Mouse (Mus musculus) monocyte, adult 5-6 weeks (primary cell): ENCODE results near the gene Chl1. TPM values are rescaled to one million over a fixed set of nuclear protein-coding genes. Genes with fewer than 3 reads are reported as not detected.

ENCODE experiments used
- ATAC-seq: fragments of 153-309, 156-312 bp; replicated peaks from 2 replicates; pipeline ENCODE4 v1.8.0; 2017; ENCODE audit warnings: mild to moderate bottlenecking; ENCODE audit not compliant: low TSS enrichment, insufficient number of reproducible peaks, severe bottlenecking, poor library complexity, low FRiP score
- total RNA-seq: library from RNA; stranded (forward); fragments of 200-1000, 200-491, 200-594 nt; gene quantifications from 3 replicates; pipeline ENCODE4 v1.2.3, GENCODE M21; 2017

Gene Chl1
- total RNA-seq, 1 experiment from 2014 or later, result not detected

DNA sequence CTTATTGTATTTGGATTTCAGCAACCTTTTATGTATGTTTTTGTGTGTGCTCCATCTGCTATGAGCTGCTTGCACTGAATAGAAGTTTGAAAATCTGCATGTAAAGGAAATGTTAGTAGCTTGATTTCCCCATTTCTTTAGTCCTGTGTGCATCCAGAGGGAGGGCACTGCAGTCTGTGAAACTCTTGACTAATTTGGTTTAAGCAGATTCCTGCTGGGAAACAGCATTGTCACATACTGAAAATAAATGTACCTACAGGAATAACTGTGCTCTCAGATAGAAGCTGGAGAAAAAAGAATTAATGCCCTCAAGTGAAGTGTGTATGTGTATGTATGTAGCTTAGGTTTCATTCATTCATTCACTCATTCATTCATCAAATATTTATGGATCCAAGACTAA is 22.7 kb downstream of the Chl1 start:
- no peak for ATAC-seq

GRCm38 (mm10) chr6:103534027-103534426 is 23.6 kb downstream of the Chl1 start:
- ATAC-seq, result no peak

- ATAC-seq, result no peak
Measured at GRCm38 (mm10) chr6:103542576-103542975, 32.2 kb downstream of the Chl1 start.

DNA sequence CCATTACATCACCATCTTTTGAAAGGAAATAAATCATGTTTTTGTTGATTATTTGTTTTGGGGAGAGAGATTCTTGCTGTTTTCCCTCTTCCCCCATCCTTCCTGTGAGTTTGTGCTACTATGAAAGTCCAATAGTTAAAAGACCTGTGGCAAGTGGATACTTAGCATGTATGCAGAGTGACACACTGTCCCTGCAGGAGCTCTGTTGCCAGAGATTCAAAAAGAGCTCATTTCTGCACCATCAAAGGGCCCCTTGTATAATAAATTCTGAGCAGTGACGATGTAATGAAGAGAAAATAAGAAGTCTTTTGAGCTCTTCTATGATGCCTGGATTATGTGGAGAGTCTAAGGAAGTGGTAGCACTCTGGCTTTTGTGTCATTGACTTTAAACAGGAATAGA is 33.4 kb downstream of the Chl1 start:
- ATAC-seq, result no peak

DNA sequence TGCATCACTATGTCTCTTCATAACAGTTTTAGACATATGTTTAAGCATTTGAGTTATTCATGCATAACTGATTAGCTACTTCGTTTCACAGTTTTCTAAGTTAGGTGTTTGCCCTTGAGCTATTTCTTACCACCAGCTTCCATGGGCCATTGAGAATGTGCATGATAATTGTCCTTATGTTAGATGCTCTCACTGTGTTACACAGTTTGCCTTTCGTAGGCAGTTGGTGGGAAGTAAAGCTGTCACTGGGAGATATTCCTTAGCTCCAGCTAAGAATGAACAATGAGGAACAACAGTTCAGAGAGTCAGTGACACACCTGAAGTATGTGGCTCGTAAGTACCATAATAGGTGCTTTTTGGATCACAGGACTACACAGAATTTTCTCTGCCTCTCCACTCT is 35.9 kb downstream of the Chl1 start:
- ATAC-seq, result no peak

DNA sequence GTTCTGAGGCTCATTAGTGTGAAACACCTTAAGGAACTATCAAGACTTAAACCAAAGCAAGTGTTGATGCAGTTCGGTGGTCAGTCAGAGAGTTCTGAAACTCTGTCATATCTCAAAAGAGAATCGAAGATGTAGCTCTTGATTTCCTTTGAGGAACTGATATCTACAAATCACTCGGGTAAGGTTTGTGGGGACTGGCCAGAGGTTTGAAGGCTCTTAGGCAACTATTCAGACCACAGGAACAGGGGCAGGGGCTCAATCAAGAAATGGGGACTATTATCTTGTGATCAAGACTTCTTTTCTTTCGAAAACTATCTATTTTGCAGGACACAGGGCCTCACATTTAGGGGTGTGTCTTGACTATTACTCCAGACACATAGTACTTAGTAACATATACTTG is 39.5 kb downstream of the Chl1 start:
- ATAC-seq, result no peak

- ATAC-seq, result no peak
Measured at GRCm38 (mm10) chr6:103558037-103558893, 47.9 kb downstream of the Chl1 start.

DNA sequence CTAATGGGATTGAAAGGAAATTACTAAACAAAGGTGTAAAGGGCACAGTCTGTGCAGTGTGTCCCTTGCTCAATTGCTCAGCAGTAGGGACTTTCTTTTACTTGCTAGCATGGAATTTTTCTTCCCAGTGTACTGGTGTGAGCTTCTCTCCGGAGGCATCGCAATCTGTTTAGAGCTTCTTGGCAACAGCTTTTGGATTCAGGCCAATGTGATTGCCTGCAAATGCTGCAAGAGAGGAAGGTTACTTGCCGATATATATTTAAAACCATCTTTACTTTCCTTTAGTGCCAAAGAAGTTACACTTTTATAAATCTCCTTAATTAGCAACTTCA is 48.5 kb downstream of the Chl1 start:
- no peak for ATAC-seq

DNA sequence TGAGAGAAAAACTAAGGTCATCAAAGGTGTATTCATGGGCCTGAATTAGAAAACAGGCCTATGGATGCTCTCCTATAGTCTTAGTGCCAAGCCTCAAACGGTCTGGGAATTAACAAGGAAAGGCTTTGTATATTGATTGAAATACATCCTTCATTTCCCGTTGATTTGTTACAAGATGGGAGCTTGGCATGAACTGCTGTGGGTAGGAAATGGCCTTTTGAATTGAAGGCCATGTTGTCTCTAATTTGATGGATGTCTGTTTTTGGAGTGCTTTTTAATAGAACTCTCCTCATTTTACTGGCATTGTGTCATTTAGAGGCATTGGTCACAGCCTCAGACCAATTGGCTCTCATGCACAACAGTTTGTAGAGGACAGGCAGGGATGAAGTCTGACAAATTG is 49.0 kb downstream of the Chl1 start:
- ATAC-seq, result no peak

GRCm38 (mm10) chr6:103564811-103565210 is 54.4 kb downstream of the Chl1 start:
- no peak for ATAC-seq

DNA sequence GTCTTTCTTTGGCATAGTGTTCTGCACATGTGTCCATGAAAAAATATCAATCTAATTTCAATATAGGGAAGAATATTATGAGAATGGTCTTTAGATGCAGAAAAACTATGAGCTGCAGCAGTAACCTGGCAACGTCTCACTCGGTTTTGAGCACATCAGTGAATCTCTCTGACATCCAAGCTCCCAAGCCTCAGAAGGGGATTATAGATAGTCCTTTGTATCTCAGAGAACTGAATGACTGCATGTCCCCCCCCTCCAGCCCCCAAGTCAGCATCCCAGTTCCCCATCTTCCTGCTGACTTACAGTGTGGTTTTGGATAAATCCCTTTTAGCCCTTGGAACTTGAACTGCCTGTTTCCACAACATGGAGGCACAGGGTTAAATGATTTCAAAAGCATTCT is 56.9 kb downstream of the Chl1 start:
- no peak for ATAC-seq

DNA sequence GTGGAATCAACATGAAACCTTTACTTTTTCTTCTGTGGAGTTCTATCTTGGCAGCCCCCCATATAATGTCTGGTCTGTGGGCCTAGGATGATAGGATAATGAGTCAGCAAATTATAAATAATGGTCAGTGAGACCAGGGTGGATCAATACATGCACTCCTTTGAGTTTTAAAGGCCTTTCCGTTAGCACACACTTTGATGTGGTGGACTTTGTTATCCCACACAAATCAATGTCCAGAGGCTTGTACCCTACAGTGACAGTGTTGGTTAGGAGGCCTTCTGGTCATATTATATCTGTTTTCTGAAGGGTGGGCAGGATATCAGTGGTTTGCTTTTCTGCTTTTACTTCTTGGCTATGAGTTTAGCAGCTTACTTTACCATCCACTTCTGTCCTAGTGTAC is 62.3 kb downstream of the Chl1 start:
- ATAC-seq, result no peak

- ATAC-seq, result no peak
Measured at GRCm38 (mm10) chr6:103584224-103584623, 73.8 kb downstream of the Chl1 start.

GRCm38 (mm10) chr6:103585667-103586066 is 75.3 kb downstream of the Chl1 start:
- ATAC-seq, result no peak

DNA sequence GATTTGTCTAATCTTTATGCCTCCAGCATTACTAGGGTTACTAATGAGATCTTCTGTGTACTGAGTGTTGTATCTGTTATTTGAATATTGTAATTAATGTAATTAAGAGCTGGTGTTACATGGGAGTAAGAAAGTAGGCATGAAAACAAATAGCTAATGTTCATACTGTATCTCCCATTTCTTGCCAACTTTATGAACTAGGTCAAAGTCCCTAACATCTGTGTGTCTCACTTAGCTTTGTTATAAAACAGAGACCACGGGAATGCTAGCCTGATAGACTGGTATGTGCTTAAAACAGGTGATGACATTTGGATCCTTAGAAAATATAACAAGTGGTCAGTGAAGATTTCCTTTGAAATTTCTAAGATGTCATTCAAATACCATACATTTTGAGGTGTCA is 75.7 kb downstream of the Chl1 start:
- ATAC-seq, result no peak

GRCm38 (mm10) chr6:103602070-103602469 is 91.7 kb downstream of the Chl1 start:
- ATAC-seq, result no peak

- ATAC-seq, result no peak
Measured at GRCm38 (mm10) chr6:103610656-103611055, 100.3 kb downstream of the Chl1 start.

DNA sequence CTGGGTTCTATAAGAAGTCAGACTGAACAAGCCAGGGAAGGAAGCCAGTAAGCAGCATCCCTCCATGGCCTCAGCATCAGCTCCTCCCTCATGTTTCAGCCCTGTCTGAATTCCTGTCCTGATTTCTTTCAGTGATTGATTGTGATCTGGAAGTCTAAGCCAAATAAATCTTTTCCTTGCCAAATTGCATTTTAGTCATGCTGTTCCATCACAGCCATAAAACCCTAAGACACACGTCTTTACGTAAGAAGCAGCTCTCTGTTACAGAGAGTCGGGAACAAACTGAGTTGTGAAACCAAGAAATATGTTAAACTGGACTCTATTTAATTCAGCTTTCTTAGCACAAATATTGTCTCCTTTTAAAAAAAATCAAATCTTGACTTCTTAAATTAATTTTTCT is 102.2 kb downstream of the Chl1 start:
- ATAC-seq, result no peak

- ATAC-seq, result no peak
Measured at GRCm38 (mm10) chr6:103613714-103614113, 103.3 kb downstream of the Chl1 start.

DNA sequence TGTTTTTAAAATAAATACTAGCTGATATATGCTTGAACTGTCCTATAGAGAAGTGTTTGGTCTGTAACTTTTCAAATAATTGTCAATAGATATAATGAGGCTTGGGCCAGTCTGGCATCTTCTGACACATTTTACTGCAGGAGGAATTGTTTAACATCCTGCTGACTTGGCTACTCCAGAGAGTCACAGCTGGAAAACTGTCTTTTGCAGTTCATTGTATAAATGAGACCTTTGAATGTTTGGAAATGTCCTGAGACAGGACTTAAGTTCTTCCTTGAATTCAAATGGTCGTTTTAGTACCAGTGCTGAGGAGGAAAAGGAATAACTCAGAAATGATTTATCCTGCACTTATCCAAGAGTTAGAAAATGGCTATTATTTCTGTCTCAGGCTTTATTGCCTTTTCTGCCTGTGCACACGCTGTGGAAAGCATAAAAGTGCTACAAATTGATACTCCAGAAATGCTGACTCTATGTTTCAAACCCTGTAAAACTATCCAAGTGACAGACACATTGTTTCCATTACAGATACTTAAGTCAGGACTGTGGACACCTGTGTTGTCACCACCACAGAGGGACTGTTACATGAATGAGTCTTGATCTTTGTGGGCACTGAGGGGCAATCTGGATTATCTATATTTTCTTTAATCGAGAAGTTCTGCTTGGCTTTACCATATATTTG is 105.7 kb downstream of the Chl1 start:
- ATAC-seq, result no peak
